Mouse (Mus musculus): Measurements from ENCODE around the gene Ccnt1.

GRCm38 (mm10) chr15:98546843-98547242, 23.9 kb downstream of the Ccnt1 start:
- no peak for TF ChIP-seq CTCF (IDR thresholded peaks at IDR 0.05; ENCODE audit: low read depth, low read length)
- TF ChIP-seq POLR2A (IDR thresholded peaks at IDR 0.05; ENCODE audit: extremely low read depth, insufficient read depth, low read length) = no peak
